Mouse (Mus musculus): ENCODE data around the gene Cds1.

DNA sequence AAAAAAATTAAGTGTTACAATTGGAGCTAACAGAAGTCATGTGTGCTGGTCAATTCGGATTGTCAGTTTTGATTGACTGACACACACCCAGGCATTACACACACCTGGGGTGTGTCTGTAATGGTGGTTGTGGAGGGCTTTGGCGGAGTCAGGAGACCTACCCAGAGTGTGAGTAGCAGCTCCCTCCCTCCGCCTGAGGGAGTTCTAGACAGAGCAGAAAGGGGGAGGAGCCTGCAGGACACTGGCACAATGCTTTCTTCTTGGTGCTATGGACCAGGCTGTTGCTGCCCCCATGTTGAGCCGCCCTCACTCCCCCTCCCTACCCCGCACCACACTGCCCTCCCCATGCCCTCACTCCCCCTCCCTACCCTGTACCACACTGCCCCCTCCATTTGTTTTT lies 25.6 kb downstream of the Cds1 start:
- TF ChIP-seq CTCF (IDR thresholded peaks at IDR 0.05; ENCODE audit: borderline replicate concordance, control insufficient read depth, extremely low read depth, insufficient read depth, low read length, poor library complexity) (no peak), POLR2A (IDR thresholded peaks at IDR 0.05; ENCODE audit: control insufficient read depth, extremely low read depth, insufficient read depth, low read length, poor library complexity) (no peak)

Data from thymus, adult 2 months (tissue).